Mouse (Mus musculus) neural tube, embryonic 11.5 days (tissue): Measurements from ENCODE around the gene Gm3127. TPM values are rescaled to one million over a fixed set of nuclear protein-coding genes. Genes with fewer than 3 reads are reported as not detected.
"Not testable (repeated sequence)": the region's sequence is repeated elsewhere in the genome, so short reads cannot be mapped to it uniquely, and the experiment has no call there.

Source experiments
- ATAC-seq: fragments of 200-750 bp; cut with Nextera tagmentation; 2 replicates; pipeline ENCODE4 v1.8.0; 2017; ENCODE audit warnings: moderate number of reproducible peaks, mild to moderate bottlenecking, moderate TSS enrichment, moderate library complexity; ENCODE audit not compliant: insufficient read depth, low FRiP score, low TSS enrichment
- DNase-seq: peaks from one replicate; pipeline ENCODE4 v3.0.0-alpha.2; 2015; ENCODE audit warnings: low spot score
- H3K27ac ChIP-seq: fragments of 300-500 bp; sonication (generic); 2 replicates; pipeline ENCODE4 v1.5.1; 2014; ENCODE audit warnings: low read depth, mild to moderate bottlenecking, low read length
- H3K27me3 ChIP-seq: fragments of 300-500 bp; sonication (generic); 2 replicates; pipeline ENCODE4 v1.6.1; 2014; ENCODE audit warnings: mild to moderate bottlenecking, low read length, mixed read lengths; ENCODE audit not compliant: control insufficient read depth, insufficient read depth
- H3K36me3 ChIP-seq: fragments of 300-500 bp; sonication (generic); 2 replicates; pipeline ENCODE4 v1.6.1; 2014; ENCODE audit warnings: mild to moderate bottlenecking, low read length, moderate library complexity, mixed read lengths; ENCODE audit not compliant: control insufficient read depth, insufficient read depth
- H3K4me1 ChIP-seq: fragments of 300-500 bp; sonication (generic); 2 replicates; pipeline ENCODE4 v1.6.1; 2014; ENCODE audit warnings: low read length, mixed read lengths; ENCODE audit not compliant: control insufficient read depth, insufficient read depth
- H3K4me2 ChIP-seq: fragments of 300-500 bp; sonication (generic); 2 replicates; pipeline ENCODE4 v1.6.1; 2014; ENCODE audit warnings: low read depth, mild to moderate bottlenecking, moderate library complexity
- H3K4me3 ChIP-seq: fragments of 300-500 bp; sonication (generic); 2 replicates; pipeline ENCODE4 v1.5.1; 2014; ENCODE audit warnings: low read depth, low read length
- H3K9ac ChIP-seq: fragments of 300-500 bp; sonication (generic); 2 replicates; pipeline ENCODE4 v1.6.1; 2014; ENCODE audit warnings: mild to moderate bottlenecking, low read length
- H3K9me3 ChIP-seq: fragments of 300-500 bp; sonication (generic); 2 replicates; pipeline ENCODE4 v1.6.1; 2016; ENCODE audit warnings: low read length; ENCODE audit not compliant: control insufficient read depth
- whole genome bisulfite sequencing: fragments of 180-500 bp; shearing (Covaris S2); extraction: QIAGEN DNeasy Blood & Tissue Kit; methylation state at CpG from one replicate; pipeline ENCODE4 v1.1.7; 2014; 5-methylcytosine and 5-hydroxymethylcytosine counted together
- polyA plus RNA-seq: library from polyadenylated mRNA; unstranded; fragments of >200 nt; fragmentation: Nextera tagmentation; extraction: Ambion mirVana; gene quantifications from 2 replicates; pipeline ENCODE4 v1.2.1, GENCODE M21; 2014

The Gm3127 gene
- polyA plus RNA-seq = not detected in 2 replicates

DNA sequence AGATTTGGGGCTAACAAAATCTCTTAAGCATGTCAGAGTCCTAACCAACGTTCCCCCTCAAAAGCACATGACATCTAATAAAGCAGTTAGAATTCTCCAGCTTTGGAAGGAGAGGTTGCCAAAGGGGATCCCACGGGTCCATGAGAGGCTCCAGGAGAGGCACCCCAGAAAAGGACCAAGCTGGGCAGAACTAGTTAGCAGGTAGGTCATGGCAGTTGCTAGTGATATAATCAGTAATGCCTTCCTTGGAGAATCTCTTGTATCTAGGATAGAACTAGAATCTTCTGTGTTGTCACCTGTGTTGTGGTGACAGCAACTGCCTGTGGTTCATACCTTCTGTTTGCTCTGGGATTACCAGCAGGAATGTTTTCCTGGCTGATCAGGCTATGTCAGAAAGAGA is at the start of gene Gm3127:
TSS of gene Gm3127 (plus strand) at position 301 of the 400 bp plus-strand sequence.
- H3K9ac ChIP-seq, H3K27ac ChIP-seq, ATAC-seq, H3K9me3 ChIP-seq, DNase-seq, H3K27me3 ChIP-seq, H3K4me3 ChIP-seq, H3K4me1 ChIP-seq, H3K36me3 ChIP-seq, H3K4me2 ChIP-seq: not testable (repeated sequence)
- WGBS = no CpG with 5 or more reads among the region's 2 CpGs

DNA sequence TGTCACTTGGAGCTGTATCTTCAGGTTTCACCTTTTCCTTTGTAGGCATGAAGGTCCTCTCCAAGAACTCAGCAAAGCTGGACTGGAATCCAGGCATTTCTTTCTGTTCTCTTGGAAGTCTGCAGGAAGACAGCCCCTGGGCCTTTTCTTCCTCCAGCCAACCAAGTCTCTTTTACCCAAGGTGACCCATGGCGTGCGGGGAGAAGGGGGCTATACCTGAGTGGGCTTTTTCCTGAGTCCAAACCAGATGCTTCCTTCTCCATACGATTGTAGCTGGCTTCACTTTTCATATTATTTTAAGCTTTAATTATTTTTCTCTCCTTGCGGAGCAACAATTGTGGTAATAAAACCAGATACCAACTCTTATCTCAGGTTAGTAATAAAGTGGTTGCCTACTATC is 23.2 kb upstream of the Gm3127 start:
- not testable (repeated sequence) for H3K27me3 ChIP-seq, ATAC-seq, H3K9me3 ChIP-seq, H3K27ac ChIP-seq, H3K36me3 ChIP-seq, H3K9ac ChIP-seq, DNase-seq, H3K4me1 ChIP-seq, H3K4me2 ChIP-seq, H3K4me3 ChIP-seq
- WGBS = 95% methylated on average over 4 of the region's 4 CpGs

GRCm38 (mm10) chr14:4182030-4182429 is 17.2 kb downstream of the Gm3127 start:
- Histone ChIP-seq H3K4me2 (peak overlapping the region; percentile 42), H3K4me3 (peak overlapping the region; percentile 24)
- peak; percentile 9 for DNase-seq
- H3K4me1 ChIP-seq, ATAC-seq, H3K36me3 ChIP-seq, H3K27me3 ChIP-seq, H3K9ac ChIP-seq, H3K9me3 ChIP-seq, H3K27ac ChIP-seq: not testable (repeated sequence)
- 11% methylated on average over 10 of the region's 14 CpGs for WGBS

DNA sequence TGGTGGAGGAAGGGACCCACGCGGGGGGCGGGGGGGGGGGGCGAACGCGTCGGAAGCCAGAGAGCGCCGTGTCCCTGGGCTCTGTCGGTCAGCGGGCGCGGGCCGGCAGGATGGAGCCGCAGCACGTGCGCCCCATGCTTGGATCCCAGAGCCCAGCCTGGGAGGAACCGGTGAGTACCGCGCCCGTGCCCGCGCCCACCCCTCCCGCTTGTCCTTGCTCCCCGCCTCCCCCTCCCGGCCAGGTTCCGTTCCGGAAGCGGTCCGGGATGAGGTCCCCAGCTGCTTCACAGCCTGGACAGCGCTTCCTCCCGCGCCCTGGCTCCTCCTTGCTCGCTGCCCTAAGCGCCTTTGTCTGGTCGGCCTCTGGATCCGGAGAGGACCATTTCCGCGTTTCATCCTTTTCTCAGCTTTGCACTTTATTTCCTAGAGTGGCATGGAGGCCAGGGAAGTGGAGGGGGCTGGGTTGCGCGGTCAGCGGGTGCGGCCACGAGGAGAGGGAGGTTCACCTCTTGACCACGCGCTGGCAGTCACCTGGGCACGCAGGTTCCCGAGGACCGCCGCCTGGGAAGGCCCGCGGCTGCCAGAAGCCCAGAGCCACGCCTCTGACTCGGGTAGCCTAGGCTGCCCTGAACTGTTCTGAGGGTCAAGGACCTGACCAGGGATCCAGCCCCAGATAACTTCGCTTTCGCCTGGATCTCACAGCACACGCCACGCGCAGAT is 17.8 kb downstream of the Gm3127 start, which contains the start of gene Gm2974:
TSS of gene Gm2974 (plus strand) at position 86 of the 720 bp plus-strand sequence.
- H3K27me3 ChIP-seq, H3K9me3 ChIP-seq, H3K4me1 ChIP-seq, H3K9ac ChIP-seq, H3K27ac ChIP-seq, H3K36me3 ChIP-seq, ATAC-seq: not testable (repeated sequence)
- peak; percentile 9 for DNase-seq
- Histone ChIP-seq H3K4me2 (peak within 1 kb of the TSS; percentile 42), H3K4me3 (peak within 1 kb of the TSS; percentile 24)
- WGBS = 16% methylated on average over 27 of the region's 59 CpGs

DNA sequence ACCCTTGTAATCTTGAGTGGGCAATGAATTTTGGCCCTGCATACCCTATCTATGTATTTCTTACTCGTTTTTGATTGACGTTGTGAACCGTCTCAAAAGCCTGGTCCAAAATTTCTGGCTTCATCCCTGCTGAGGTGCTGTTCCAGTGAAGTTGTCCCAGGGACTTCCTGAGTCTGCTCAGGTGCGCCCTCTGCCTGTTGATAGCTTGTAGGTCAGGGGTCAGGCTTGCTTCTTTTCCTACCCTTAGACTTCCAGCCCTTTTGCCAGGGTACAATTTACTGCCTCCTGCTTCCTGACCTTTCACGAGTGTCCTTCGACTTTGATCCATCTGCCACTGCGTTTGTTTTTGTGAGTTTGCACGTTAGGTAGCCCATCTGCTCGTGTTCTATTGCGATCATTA is 18.5 kb downstream of the Gm3127 start:
- not testable (repeated sequence) for H3K4me3 ChIP-seq, H3K27ac ChIP-seq, H3K4me2 ChIP-seq, H3K9ac ChIP-seq, H3K4me1 ChIP-seq, ATAC-seq, H3K27me3 ChIP-seq, DNase-seq, H3K9me3 ChIP-seq, H3K36me3 ChIP-seq
- WGBS = 22% methylated on average over 4 of the region's 10 CpGs

Other genes with a start within 250 kb of the Gm3127 start
- gene Gm3029, start 233.3 kb upstream of the Gm3127 start, polyA plus RNA-seq = not detected in 2 replicates
- not detected in 2 replicates for gene Gm3095, start 201.5 kb upstream of the Gm3127 start, polyA plus RNA-seq
- not detected in 2 replicates for gene Gm3099, start 166.6 kb upstream of the Gm3127 start, polyA plus RNA-seq
- 0.37 and 0.42 TPM in 2 replicates for gene Gm5796, start 141.1 kb upstream of the Gm3127 start, polyA plus RNA-seq
- not detected in 2 replicates for gene Gm3115, start 80.9 kb upstream of the Gm3127 start, polyA plus RNA-seq
- 0.98 and 2.4 TPM in 2 replicates for gene Gm8108, start 54.5 kb upstream of the Gm3127 start, polyA plus RNA-seq
- 0.49 and 0.97 TPM in 2 replicates for gene Gm2974, start 17.5 kb downstream of the Gm3127 start, polyA plus RNA-seq
- not detected in 2 replicates for gene Gm3138, start 84.6 kb downstream of the Gm3127 start, polyA plus RNA-seq
- gene Gm3149, start 152.3 kb downstream of the Gm3127 start, polyA plus RNA-seq = not detected in 2 replicates
- 0.46 and 1.0 TPM in 2 replicates for gene 2610042L04Rik, start 169.7 kb downstream of the Gm3127 start, polyA plus RNA-seq
- gene Gm3159, start 232.5 kb downstream of the Gm3127 start, polyA plus RNA-seq = not detected in 2 replicates